Mouse (Mus musculus) MEL (cell line): ENCODE measurements around the gene Kdm6b.

ENCODE experiments used
- BHLHE40 ChIP-seq: IDR thresholded peaks from 2 replicates; pipeline ENCODE4 v1.6.1; 2012; ENCODE audit warnings: low read depth, mild to moderate bottlenecking, inconsistent platforms, low read length, improper control_type of control experiment, borderline replicate concordance
- CTCF ChIP-seq, 3 experiments: IDR thresholded peaks in 2 of 3; conservative IDR thresholded peaks in 1 of 3; 2 replicates each; pipeline ENCODE4 v1.5.1; 2011 to 2012; ENCODE audit warnings: low read length in 3 of 3, low read depth in 2 of 3, mild to moderate bottlenecking in 2 of 3, improper control_type of control experiment in 1 of 3, inconsistent platforms in 1 of 3, mixed read lengths in 1 of 3, moderate library complexity in 1 of 3; ENCODE audit not compliant: control insufficient read depth in 1 of 3, insufficient read depth in 1 of 3, poor library complexity in 1 of 3, severe bottlenecking in 1 of 3
- EP300 ChIP-seq, 2 experiments: IDR thresholded peaks; 2 replicates each; pipeline ENCODE4 v1.6.1; 2011; ENCODE audit warnings: improper control_type of control experiment in 2 of 2, low read length in 2 of 2, low read depth in 1 of 2, mild to moderate bottlenecking in 1 of 2
- MAX ChIP-seq: IDR thresholded peaks from 2 replicates; pipeline ENCODE4 v1.6.1; 2011; ENCODE audit warnings: low read length, improper control_type of control experiment
- MAZ ChIP-seq: IDR thresholded peaks from 2 replicates; pipeline ENCODE4 v1.6.1; 2012; ENCODE audit warnings: low read depth, mild to moderate bottlenecking, inconsistent platforms, low read length, improper control_type of control experiment
- TCF12 ChIP-seq: IDR thresholded peaks from 2 replicates; pipeline ENCODE4 v1.6.1; 2014; ENCODE audit warnings: low read depth, mild to moderate bottlenecking, inconsistent platforms, low read length, improper control_type of control experiment, moderate library complexity
- ZC3H11A ChIP-seq: IDR thresholded peaks from 2 replicates; pipeline ENCODE4 v1.6.1; 2012; ENCODE audit warnings: low read depth, mild to moderate bottlenecking, inconsistent platforms, low read length, improper control_type of control experiment

DNA sequence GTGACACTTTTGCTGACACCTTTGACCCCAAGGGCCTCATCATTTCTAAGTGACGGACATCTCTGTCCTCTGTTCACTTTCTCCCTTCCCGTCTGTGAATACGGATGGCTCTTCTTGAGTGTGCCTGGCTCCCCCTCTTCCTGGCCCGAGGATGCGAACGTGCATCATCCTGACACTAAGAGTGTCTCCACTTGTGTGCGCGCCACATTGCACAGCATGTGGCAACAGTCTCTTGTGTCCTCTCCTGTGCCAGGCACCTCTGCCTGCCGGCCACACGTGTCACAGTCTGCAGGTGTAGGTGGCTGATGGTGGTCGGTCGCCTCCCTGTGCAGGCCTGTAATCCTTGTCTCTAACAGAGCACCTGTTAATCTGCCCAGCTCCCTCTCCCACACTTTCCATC, 41.9 kb downstream of the Kdm6b start:
- TF ChIP-seq MAX (no peak), BHLHE40 (no peak), CTCF (IDR thresholded peaks at IDR 0.05 in 2 of 3, conservative IDR thresholded peaks at IDR 0.05 in 1 of 3; ENCODE audit: control insufficient read depth in 1 of 3, insufficient read depth in 1 of 3, low read depth in 2 of 3, low read length in 3 of 3, poor library complexity in 1 of 3, severe bottlenecking in 1 of 3) (no peak), TCF12 (no peak), ZC3H11A (no peak), EP300 (IDR thresholded peaks at IDR 0.05; ENCODE audit: low read depth in 1 of 2, low read length in 2 of 2) (no peak), MAZ (no peak)
